Mouse (Mus musculus) bone marrow macrophage, adult 2 months (primary cell): ENCODE data around the gene Megf8.

Source experiments
- CTCF ChIP-seq: IDR thresholded peaks from 2 replicates; pipeline ENCODE4 v1.5.1; 2012; ENCODE audit warnings: low read depth, mild to moderate bottlenecking, low read length, moderate library complexity
- POLR2A ChIP-seq: IDR thresholded peaks from 2 replicates; pipeline ENCODE4 v1.6.1; 2012; ENCODE audit warnings: mild to moderate bottlenecking, low read depth, low read length, borderline replicate concordance

- no peak for TF ChIP-seq CTCF
- TF ChIP-seq POLR2A, result no peak
These were observed 42.0 kb upstream of the Megf8 start for GRCm38 (mm10) chr7:25274996-25275395.
